Mouse (Mus musculus) neural tube, embryonic 10.5 days (tissue): ENCODE measurements around the gene BC048403.
A peak's percentile ranks its signal among the peaks of the same experiment; 100 is the strongest.

ENCODE experiments used
- DNase-seq: peaks from one replicate; pipeline ENCODE4 v3.0.0-alpha.2; 2017; ENCODE audit warnings: low spot score; ENCODE audit errors: extremely low spot score

BC048403 gene

DNA sequence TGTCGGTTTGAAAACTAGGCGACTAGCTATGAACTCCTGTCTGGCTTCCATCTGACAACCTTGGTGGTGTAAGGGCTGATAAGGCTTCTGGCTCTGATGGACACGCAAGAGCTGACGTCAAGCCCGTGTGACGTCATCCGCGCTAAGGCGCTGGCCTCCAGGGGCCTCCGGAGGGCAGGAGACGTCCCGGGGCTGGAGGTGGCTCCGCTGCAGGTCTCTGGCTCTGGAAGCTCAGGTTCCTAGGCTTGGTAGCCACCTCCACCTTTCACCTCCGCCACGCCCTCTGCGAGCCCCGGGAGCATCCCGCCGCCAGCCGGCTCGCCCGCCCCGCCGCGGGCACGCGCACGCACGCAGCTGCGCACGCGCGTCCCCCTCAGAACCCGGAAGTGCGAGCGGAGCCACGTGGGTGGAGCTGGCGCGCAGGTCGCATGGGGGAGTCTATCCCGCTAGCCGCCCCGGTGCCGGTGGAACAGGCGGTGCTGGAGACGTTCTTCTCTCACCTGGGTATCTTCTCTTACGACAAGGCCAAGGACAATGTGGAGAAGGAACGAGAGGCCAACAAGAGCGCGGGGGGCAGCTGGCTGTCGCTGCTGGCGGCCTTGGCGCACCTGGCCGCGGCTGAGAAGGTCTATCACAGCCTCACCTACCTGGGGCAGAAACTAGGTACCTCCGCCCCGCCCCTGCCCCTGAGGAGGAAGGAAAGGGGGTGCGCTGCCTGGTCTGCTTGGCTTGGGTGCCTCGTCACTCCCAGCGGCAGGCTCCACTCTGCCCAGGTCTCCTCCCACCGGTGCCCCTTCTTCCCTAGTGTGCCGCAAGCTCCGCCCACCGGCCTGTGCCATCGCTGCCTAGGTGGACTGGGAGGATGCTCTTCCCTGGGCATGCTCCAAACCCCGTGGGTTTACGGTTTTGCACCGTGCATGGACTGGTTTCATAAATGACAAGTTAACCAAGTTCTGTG is at the start of gene BC048403:
BC048403 (plus strand) TSS at position 390 of the 958 bp plus-strand sequence.
- peak; percentile 93 for DNase-seq

DNA sequence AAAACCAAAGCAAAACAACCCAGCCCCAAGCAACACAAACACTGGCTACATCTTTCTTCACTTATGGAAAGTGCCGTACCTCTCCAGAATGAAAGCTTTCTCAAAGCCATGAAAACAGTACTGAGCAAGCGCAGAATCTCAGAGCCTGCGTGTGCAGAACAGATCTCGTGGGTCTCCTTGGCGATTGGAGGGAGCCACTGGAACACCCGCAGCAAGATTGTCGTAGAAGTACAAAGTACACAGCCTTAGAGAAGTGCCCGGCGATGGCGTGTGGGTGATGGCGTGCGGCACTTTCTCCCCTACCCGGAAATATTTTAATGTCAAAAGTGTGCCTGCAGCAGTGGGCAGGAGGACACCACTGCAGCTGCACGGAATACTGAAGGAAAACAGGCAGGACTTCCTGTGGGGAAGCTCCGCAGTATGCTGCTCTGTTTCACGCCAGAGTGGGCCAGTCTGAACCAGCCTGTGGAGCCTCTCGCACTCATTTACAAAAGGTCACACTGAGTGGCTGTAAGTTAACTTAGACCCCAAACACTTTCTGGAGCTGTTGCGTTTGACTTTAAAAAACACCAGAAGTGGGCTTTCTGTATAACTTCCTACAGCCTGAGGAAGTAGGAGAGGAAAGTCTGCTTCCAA is 46.7 kb upstream of the BC048403 start:
- DNase-seq = no peak

DNA sequence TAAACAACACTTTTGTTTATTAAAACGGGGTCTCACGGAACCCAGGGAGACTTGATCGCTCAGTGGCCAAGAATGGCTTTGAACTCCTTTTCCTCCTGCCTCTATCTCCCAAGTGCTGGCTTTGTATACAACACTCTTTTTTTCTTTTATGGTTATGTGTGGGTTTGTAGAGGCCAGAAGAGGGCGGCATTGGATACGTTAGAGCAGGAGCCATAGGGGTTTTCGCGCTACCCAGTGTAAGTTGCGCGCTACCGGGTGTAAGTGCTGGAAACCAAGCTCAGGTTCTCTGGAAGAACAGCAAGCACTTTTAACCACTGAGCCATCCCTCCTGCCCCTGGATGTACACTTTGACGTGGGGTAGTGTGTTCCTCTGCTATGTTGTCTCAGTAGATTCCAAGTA is 45.2 kb upstream of the BC048403 start:
- no peak for DNase-seq

DNA sequence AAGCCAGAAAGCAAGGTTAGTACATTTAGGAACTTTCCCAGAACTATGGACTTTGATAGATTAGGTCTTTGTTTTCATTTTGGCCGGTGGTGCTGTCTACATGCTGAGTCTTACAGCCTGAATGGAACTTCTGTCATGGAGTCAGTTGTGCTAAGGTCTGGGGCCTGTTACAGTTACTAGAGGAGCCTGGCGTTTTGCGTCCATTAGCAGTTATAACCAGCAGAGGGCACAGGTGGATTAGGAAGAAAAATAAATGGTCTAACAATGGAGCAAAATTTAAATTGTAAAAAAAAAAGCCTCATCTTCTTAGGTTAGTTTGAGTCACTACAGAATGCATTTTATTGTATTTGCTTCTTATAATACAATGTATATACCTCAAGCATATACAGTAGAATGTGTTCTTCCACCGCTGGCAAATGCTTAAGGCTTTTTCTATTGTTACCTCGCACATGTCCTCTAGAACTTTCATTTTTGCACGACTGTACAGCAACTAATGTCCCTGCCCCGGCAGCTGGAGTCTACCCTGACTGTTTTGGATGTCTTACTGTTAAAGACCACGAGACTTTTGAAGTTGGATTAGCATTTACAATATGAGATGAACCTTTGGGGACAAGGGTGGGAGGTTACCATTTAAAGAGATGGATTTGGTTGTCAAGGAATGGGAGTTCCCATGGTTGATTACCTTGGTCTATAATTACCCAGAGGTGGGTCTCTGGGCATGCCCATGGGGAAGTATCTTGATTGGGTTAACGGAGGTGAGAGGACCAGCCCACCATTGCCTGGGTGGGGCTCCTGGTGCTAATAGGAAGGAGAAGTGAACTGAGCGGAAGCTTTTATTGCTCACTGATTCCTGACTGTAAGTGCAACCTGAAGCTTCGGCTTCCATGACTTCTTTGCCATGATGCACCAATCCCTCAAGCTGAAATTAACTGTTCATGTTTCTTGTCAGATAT is 38.2 kb upstream of the BC048403 start:
- no peak for DNase-seq

DNA sequence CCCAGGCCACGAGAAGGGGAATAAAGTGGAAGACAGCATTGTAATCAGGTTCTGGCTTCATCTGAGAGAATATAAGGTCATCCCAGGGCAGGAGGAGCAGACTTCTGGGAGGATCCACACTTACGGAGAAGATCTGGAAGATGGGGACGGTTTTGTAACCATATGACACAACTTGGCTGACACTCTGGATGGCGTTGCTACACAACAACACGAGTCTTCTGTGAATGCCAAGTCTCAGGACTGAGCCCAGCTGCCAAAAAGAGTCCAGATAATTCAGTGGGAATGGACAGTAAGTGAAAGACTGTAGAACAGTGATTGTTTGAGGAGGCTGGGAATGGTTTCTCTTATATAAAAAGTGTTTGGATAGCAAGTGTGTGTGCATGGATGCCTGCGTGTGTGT is 36.1 kb upstream of the BC048403 start:
- DNase-seq = no peak

DNA sequence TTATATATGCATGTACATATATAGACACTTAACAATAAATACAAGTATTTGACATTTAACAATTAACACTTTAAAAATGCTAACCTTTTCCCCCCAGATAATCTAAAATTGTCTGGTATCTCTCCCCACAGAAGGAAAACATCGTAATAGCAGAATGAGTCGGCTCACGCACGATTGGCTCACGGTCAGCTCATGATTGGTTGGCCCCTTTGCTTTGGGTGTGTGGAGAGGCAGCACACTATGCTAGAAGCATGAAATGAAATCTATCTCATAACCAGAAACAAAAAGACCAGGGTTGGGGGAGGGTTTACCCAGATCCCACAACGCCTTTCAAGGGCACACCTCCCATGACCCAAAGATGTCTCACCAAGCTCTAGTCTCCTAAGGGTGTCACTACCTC is 34.9 kb upstream of the BC048403 start:
- DNase-seq = no peak

DNA sequence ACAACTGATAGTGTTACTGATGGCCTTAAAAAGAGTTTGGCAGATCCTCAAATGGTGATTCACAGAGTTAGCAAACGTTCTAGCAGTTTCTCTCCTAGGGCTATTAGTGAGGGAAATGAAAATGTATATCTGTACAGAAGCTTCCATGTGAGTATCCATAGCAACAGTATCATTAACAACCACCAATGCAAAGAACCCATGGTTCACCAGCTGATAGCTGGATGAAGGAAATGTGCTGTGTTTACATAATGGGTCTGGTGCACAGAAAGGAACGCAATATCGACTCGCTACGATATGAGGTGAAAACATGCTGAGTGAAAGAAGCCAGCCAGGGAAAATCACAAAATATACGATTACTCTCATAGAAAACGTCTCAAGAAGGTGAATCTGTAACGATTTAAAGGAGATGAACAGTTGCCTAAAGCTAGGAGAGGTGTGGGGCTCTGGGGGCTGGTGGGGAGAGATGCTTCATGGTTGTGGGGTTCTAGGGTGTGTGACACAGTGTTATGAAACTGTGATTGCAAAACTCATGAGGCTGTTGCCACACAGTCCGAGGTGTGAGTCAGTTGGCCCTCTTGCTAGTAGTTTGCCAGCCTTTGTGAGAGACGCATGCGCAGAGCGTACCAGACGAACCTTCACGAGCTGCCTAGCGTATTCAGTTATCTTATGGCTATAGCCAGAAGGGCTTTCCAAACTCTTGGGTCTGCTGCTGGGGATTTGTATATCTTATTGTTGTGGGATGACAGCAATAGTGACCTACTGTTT is 34.2 kb upstream of the BC048403 start:
- no peak for DNase-seq

DNA sequence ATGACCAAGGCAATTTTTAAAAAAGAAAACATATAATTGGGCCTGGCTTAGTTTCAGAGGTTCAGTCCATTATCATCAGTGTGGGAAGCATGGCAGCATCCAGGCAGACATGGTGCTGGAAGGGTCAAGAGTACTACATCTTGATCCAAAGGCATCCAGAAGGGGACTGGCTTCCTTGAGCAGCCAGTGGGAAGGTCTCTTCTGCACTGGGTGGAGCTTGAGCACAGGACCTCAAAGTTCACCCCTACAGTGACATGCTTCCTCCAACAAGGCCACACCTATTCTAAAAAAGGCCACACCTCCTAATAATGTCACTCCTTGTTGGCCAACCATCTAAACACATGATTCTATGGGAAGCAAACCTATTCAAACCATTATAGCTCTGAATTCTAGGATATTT is 22.9 kb upstream of the BC048403 start:
- no peak for DNase-seq

DNA sequence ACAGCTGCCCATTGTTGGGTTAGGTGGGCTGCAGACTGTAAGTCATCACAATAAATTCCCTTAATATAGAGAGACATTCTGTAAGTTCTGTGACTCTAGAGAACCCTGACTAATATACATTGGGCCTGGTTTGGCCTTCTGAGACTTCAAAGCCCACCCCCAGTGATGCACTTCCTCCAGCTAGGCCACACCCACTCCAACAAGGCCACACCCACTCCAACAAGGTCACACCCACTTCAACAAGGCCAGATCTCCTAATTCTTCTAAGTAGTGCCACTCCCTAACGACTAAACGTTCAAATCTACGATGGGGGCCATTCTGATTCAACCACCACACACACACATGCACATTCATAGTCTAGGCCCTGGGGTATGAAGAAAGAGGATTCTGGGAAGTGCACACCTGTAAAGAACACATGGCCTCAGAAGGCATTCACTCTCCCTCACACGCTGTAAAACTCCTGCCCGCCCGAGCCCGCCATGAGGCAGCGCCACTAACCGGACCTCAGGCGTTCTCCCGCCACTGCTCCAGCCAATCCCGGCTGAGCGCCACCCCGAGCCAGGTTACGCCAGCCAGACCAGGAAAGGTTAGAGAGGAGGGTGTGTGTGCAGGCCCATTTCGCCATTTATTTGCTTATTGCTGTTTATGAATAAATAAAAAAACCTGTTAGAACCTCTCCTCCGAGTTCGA is 20.7 kb upstream of the BC048403 start:
- DNase-seq = no peak

DNA sequence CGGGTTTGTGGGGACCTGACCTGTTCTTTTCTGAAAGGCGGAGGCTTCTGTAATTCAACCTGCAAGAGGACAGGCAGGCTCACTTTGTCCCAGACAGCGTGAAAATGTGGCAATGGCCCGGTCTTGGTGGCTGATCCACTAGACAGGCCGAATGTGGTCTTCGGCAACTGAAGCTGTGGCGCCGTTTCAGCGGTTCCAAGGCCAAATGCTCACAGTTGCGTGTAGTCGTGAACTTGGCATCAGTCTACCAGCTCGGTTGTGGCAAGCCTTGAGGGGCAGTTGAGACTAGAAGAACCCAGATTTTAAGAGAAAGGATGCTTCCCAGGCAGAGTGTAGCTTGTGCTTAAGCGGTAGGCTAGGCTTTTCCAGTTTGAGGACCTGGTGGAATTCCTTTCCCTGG is 19.0 kb upstream of the BC048403 start:
- no peak for DNase-seq

DNA sequence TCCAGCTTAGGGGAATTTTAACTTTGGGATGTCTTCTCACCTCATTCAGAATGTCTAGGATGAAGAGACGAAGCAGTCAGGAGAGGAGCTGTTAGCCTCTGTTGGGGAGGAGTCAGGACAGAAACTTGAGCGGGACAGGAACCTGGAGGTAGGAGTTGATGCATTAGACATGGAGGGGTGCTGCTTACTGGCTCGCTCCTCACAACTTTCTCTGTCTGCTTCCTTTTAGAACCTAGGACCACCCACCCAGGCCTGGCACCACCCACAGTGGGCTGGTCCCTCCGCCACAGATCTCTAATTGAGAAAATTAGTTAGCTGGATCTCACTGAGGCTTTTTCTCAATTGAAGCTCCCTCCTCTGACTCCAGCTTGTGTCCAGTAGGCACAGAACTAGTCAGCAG is 13.2 kb upstream of the BC048403 start:
- no peak for DNase-seq

DNA sequence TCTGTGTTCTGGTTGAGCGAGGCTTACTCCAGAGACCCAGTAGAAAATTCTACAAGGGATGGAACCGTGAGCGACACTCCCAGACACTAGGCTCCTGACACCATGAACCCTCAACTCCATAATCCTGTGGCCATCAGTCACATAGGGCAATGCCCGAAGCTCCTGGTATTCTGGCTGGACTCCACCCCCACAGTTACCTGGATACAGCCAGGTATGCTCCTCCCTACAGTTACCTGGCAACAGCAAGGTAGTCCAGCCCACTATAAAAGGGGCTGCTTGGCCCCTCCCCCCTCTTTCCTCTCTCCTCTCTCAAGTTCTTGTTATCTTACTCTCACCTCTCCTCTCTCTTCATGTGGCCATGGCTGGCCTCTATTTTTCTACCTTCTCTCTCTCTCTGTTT is 12.6 kb upstream of the BC048403 start:
- DNase-seq = no peak

DNA sequence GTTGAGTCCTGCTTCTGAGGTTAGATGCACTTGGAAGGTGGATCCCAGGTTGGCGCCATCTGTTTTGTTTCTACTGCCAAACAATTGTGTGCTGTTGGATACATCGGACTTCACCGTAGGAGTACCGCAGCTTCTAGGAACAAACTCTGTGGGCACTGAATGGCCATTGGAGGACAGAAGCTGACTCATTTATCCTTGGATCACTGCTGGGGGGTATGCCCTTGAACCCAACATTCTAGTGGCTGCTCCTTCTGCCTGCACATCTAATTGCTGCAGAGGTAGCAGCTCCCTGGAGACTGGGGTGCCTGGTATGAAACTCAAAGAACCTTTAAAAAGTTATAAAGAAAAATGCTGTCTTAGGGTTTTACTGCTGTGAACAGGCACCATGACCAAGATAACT is 11.5 kb upstream of the BC048403 start:
- DNase-seq = no peak

DNA sequence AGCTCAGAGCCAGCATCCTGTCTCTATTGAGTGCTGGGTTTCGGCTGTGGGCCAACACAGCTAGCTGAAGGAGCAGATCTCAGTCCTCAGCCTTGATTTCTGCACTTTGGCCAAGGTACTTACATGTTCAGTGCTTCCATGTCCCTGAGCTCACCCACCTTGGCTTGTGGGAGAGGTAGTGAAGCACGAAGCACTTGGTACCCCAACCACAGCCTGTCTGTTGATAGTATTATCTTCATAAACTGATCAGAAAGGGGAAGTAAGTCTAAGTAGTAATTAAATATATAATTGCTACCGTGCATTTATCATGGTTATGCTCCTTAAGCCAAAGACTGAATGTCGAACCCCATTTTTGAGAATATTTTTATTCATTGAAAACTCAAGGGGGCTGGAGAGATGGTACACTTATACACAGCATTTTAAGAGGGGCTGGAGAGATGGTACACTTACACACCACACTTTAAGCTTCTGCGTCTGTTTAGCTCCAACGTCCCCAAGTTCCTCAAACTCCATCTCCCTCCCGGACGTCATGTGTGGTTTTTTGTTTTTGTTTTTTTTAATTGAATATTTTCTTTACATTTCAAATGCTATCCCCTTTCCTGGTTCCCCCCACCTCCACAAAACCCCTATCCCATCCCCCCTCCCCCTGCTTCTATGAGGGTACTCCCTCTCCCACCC is 8.6 kb upstream of the BC048403 start:
- DNase-seq = no peak

DNA sequence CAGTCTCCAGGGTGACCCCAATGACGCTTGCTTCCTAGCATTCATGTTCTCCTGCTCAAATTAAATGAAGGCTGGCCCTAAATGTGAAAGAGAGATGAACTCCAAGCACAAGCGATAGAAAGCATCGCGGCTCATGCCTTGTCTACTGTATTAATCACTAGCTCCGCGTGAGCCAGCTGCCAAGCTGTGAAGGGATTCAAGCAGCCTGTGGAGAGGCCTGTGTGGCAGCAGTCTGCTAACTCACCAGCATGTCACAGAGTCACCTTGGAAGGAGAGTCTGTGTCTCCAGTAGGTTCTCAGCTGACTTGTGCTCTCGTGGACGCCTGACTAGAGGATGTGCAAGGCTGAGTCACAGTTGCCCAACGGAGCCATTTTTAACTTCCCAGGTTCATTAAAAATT is 7.2 kb upstream of the BC048403 start:
- DNase-seq = no peak

DNA sequence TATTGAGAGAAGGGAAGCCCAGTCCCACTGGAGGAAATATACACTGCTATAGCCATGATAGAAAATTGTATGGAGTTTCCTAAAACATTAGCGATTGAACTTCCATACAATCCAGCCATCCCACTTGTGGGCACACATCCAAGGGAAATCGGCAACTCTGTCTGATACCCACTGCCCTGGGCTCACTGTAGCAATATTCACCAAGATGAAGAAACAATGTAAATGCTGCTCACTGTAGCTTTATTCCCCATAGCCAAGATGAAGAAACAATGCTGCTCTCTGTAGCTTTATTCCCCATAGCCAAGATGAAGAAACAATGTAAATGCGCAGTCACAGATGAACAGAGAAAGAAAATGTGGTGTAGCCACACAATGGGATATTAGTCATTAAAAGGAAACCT is 2.5 kb upstream of the BC048403 start:
- no peak for DNase-seq

DNA sequence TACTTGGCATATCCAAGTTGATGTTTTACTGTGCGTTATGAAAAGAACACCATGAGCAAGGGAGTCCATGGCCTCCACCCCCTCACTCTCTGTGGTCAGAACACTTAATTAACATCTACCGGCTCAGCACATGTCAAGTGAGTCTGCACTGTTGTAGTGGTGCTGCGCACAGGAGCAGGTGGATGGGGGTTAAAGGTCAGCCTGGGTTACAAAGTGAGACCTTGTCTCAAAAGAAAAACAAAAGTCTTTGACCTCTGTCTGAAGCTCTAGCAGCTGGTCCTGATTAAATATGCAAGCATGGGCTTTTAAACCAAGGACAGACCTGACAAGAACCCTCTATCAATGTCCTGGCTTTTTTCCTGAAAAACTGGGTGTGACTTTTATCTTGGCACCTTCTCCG is 2.6 kb downstream of the BC048403 start:
- DNase-seq = peak; percentile 20

DNA sequence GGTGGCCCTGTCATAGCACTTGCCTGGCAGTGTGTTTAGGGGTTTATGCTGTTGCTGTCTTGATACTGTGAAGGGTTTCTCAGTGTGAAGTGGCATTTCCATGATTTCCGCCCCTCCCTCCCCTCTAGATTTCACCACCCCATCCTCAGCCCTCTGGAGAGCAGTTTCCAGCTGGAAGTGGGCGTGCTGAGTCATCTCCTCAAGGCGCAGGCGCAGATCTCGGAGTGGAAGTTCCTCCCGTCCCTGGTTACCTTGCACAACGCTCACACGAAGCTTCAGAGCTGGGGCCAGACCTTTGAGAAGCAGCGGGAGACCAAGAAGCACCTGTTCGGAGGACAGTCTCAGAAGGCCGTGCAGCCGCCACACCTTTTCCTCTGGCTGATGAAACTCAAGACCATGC is 10.4 kb downstream of the BC048403 start:
- no peak for DNase-seq

DNA sequence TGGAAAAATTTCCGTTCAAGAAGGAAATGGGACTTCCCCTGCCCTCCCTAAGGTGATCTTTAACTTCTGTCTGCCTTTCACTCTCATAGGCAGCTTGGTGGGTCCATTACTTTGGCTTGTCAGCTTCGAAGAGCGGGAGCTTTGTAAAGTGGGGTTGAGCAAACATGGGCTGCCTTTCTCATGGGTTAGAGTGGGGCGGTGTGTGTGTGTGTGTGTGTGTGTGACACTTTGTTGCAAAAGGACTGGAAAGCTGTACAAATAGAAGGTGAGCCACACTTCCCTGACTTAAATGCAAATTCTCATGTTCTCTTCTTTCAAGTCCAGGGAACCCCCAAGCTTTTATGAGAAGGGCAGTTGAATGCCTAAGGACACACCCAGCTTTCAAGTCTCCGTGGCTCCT is 14.5 kb downstream of the BC048403 start:
- no peak for DNase-seq

DNA sequence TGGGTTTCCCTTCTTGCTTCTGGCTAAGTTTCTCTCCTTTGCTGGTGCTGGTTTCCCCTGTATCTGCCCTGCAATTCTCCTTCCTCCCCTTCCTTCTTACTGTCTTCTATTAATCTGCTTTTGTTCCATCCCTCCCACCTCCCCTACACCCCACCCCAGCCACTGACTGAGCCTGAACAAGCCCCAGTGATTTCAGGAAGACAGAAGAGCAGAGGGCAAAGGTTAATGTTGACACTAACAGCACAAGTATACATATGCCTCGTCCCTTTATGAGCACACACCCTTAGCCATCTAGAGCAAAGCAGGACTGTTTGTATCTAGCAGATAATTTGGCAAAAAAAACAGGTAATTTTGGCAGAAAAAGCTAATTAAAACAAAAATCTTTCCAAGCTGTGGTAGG is 16.1 kb downstream of the BC048403 start:
- no peak for DNase-seq
